Mouse (Mus musculus) gastrocnemius, adult 18-20 months (tissue): ENCODE data around the gene Chst11. TPM values are rescaled to one million over a fixed set of nuclear protein-coding genes. Genes with fewer than 3 reads are reported as not detected.

ENCODE experiments used
- DNase-seq: peaks from one replicate; pipeline ENCODE4 v3.0.0; 2021; ENCODE audit warnings: low spot score
- total RNA-seq, 2 experiments: library from RNA; stranded (reverse); gene quantifications; 2 replicates each; pipeline ENCODE4 v1.2.3; 2021

The Chst11 gene
- total RNA-seq, 2 experiments from 2014 or later = 0.66 to 0.88 TPM

- DNase-seq = no peak
Measured at GRCm38 (mm10) chr10:83140258-83140936, 155.1 kb downstream of the Chst11 start.

DNA sequence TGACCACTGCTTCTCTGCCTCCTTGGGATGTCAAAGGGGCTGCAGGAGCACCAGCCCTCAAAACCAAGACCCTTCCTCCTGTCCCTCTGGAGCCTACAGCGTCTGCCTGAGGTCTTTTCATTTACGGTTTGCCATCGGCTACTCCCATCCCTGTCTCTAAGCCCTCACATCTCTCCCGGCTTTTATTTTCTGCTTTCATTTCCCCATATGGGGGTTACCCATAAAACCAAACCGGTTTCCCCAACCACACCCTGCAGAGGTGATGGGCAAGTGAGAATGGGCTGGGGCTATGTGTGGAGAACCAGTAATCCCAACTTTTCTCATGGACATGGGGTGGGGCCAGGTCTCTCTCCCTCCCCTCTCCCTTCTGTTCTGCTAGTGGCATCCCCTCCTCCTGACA is 156.1 kb downstream of the Chst11 start:
- no peak for DNase-seq

DNA sequence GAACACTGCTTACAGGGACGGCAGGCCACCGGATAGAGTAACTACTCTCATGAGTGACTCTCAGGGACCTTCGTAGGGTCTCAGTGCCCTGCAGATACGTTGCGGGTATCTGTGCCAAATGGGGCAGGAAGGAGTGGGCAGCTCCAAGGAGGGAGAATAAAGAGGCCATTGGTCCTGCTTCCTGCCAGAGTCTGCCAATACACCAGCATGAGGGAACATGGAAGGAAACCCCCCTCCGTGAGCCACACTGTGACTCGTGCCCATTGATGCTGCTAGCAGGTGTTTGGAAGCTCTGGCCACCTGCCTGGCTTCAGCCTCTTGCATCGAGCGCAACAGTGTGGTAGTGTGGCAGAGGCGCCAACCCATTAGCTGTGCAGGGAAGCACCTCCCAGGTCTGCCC is 157.8 kb downstream of the Chst11 start:
- no peak for DNase-seq

DNA sequence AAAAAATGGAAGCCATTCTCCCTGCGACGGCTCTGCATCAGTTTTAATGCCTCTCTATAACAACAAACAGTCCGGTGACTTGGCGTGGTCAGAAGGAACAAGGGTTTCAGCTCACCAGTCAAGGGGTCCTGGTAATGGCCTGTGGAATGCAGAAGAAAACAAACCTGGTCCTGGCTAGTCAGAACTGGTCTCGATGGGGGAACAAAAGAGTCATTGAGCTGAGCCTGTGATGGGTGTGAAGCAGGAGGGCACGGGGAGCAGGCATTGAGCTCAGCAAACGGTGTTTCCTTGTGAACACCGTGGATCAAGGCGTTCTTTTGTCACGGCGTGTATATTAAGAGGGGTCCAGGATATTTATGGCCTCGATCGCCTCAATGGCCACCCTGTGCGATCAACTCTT is 160.5 kb downstream of the Chst11 start:
- no peak for DNase-seq

GRCm38 (mm10) chr10:83149342-83150178 is 164.3 kb downstream of the Chst11 start:
- no peak for DNase-seq

- DNase-seq = no peak
Measured at GRCm38 (mm10) chr10:83150587-83150986, 165.3 kb downstream of the Chst11 start.

GRCm38 (mm10) chr10:83151362-83151761 is 166.1 kb downstream of the Chst11 start:
- no peak for DNase-seq

DNA sequence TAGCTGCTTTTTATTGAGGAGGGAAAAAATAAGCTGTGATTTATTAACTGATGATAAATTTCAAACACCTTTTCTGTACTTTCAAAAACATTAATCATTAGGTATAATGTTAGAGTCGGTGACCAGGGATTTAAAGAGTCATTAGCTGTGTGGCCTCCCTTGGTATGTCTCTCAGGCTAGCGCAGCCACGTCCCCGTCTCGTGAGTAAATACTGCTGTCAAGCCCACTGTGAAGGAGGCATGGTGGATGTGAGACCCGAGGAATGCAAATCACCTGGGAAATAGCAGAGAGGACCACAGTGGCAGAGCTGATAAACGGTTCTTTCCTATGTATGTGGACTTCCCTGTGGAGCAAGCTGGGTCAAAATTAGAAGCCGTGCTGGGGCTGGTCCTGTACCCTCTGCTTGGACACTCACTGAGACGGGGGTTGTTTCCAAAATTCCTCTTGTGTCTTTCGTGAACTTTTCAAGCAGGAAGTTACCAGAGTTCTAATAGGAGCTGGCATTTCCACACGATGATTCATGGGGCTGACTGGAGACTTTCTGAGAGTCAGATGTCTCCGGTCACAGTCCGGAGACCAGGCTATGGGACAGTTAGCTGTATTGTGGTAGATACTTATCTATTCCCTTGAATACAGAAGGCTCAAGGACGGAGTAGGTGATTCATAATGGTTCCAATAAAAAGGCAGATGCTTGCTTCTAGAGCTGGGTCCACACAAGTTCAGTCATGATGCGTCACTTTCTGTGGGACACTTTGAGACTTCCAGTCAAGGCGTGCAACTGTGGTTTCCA is 166.8 kb downstream of the Chst11 start:
- no peak for DNase-seq

DNA sequence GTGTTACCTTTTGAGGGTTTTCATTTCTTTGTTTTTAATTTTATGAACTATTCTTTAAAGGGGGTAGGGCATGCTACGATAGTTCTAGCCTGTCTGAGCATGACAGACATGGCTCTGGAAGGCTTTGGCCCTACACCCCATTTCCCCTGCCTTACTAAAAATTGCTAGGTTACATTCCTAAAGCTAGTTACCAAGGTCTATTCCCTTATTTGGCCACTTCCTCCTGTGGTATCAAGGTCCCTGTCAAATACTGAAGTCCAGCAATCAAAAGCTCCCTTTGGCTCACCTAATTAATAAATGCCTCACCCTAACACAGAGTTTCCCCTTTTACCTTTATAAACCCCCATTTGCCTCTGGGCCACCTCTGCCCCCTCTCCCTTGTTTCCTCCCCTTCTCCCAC is 167.4 kb downstream of the Chst11 start:
- DNase-seq = no peak

DNA sequence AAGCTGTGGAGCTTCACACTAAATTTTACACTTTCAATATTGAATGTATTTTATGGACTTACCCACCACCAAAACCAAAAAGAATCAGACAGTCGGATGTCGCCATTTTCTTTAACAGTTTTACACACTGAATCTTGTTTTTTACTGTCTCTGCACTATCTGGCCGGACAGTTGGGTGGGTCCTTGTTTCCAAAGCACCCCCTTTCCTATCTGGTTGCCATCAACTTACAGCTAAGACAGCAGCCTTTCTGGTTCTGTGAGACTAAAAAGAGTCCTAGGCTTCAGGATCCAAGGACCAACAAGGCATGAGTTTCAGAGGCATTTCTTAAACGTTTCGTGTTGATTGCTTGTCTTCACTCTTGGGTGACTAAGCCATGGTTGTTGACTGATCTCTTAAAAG is 168.1 kb downstream of the Chst11 start:
- DNase-seq = no peak

DNA sequence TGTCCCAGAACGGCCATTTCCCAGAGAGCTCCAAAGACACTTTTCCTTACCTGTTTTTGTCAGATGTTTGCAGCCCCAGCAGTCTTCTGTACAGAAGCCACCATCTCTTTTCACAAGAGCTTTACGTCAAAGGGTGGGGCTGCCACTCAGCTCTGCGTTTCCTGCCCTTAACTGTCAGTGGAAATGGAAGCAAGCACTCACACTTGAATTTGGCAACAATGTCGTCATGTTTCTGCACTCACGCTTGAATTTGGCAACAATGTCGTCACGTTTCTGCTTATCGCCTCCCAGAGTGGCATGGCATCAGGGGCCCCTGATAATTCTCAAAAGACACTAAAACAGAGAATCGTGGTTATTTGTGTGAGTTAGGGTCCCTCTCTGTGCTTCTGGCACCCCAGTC is 168.6 kb downstream of the Chst11 start:
- DNase-seq = no peak

DNA sequence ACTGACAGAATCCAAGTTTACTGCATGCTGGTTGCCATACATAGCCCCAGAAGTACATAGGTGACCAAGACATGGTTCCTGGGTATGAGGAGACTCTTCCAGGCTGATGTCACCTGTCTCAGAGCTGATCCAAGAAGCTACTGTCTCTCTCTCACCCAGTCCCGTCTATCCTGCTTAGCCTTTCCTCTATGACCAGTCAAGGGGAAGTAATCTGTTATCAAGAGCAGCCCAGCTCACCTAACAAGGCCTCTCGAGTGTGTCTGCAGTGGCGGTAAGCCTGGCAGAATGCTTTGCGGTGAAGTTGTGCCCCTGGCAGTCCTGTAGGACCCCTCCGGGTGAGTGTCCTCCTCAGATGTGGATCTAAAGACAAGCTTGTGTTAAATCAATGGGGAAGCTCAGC is 172.0 kb downstream of the Chst11 start:
- DNase-seq = no peak

- DNase-seq = no peak
Measured at GRCm38 (mm10) chr10:83158322-83158721, 173.0 kb downstream of the Chst11 start.

DNA sequence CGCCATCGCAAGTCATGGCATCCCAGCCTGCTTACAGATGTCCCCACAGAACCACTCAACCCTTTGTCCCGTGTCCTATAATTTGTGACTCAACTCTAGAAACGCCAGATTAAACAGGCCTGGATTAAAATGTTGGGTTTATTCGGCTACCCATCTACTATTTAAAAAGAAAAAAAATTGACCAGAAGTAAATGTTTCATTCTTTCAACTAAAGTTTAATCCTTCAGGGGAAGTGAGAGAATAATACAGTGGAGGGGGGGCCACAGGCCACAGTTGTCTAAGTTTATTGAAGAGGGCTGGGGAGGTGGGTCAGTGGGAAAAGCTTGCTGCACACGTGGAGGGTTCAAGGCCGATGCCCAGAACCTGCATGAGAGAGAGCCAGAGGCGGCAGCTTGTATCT is 173.9 kb downstream of the Chst11 start:
- no peak for DNase-seq

DNA sequence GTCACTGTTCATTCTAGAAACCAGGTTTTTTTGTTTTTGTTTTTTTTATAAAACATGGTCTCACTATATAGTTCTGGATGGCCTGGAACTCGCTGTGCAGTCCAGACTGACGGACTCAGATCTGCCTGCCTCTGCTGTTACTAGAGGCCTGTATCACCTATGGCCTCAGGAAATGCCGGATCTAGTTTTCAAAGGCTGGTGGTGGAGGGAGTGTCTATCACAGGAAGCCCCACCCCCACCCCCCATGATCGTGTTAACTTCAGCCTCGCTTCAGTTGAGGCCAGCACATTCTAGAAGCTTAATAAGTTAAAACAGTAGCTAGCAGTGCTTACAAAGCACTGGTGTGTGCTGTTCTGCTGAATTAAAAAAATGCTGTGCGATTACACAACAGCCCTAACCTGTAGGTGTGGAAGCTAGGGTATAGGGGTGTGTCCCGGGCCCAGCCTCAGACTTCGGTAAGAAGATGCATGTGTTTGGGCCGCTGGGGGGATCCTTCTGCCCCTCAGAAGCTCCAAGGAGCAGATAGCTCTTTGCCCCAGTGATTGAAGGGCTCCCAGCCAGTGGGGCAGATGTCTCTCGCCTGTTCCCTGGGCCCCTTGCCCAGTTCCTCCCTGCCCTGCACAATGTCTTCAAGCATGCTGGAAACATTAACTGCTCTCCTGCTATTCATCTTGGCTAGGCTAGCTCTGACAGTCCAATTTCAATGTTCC is 176.5 kb downstream of the Chst11 start:
- peak; percentile 77 for DNase-seq

- DNase-seq = no peak
Measured at GRCm38 (mm10) chr10:83163946-83164345, 178.6 kb downstream of the Chst11 start.

DNA sequence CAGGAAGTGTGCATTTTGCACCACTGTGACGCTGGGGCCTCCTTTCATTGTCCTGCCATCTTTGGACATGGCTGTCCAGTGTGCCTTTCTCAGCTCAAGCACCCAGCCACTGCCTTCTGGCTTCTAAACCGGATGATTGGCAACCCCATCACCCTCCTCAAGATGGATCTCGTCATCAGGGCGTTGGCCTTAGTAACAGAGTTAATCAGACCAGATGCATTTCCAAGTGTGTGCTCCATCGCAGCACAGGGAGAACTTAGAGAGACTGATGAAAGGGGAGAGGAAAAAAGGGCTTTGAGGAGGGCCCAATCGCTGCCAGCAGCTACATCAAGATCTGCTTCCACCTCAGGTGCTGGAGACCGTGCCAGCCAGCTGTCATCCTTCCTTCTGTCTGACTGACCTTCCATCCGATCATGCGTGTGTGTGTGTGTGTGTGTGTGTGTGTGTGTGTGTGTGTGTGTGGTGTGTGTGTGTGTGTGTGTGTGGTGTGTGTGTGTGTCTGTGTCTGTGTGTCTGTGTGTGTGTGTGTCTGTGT is 179.7 kb downstream of the Chst11 start:
- DNase-seq = no peak

DNA sequence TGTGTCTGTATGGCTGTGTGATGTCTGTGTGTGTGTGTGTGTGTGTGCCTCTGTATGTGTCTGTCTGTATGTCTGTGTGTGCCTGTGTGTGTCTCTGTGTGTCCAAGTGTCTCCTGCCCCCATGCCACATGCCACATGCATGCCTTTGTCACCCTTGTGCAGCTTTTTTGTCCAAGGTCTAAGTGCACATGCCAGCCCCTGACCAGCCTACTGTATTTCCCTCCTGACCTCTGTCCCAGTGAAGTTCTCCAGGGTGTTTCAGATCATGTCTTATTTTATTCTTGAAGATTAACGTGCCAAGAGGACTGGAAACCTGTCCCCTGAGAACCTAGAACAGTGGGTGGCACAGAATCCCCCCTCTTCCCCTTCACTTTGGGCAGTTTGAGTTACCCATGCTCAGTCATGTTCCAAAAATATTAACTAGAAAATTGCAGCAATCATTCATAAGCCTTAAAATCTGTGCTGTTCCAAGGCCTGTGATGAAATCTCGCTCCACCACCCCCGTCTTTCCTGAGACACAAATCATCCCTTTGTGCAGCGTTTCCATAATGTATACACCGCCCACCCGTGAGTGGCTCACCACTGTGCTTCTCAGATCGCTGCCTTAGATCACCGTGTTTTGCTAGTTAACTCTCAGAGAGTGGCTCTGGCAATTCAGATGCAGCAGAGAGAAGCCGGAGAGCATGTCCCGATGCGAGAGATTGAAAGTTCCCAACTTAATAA is 180.4 kb downstream of the Chst11 start:
- DNase-seq = no peak

- no peak for DNase-seq
Measured at GRCm38 (mm10) chr10:83166272-83166671, 181.0 kb downstream of the Chst11 start.

DNA sequence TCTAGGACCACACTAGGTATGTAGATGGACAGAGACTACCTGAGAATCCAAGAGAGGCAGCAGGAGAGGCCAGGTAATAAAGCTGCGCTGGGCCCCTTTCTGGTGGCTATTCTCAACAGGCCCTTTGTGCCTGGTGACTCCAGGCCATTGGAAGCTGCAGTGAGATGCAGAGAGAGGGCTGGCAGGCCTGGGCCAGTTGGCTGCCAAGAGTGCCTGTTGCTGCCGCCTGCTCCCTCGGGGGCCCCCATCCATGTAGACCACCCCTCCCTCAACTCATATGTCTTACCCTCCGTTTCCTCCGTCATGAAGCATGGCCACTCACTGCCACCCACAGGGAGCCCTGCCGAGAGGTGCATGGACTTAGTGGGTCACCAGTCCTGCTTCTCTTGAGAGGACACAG is 182.2 kb downstream of the Chst11 start:
- DNase-seq = no peak
